Mouse (Mus musculus) left cerebral cortex, postnatal 25 days (tissue): ENCODE results near the gene Per1. TPM values are rescaled to one million over a fixed set of nuclear protein-coding genes. Genes with fewer than 3 reads are reported as not detected.

Experiments
- DNase-seq, 2 experiments: peaks; one replicate each; pipeline ENCODE4 v3.0.0; 2022; ENCODE audit warnings: low spot score in 2 of 2, mixed read lengths in 1 of 2
- intact Hi-C: fragments of 180-260 bp; cut with DNase I; formaldehyde crosslinking; loops from one replicate; pipeline ENCODE4 v1.15.1; 2025
- total RNA-seq, 2 experiments: library from RNA; stranded (reverse); gene quantifications; 2 replicates each; pipeline ENCODE4 v1.2.3; 2021

Gene Per1
- total RNA-seq, 2 experiments from 2014 or later = 98.9 to 108 TPM

GRCm38 (mm10) chr11:69063413-69064201 lies 31.4 kb upstream of the Per1 start:
- peak; percentile 37 to 78 for DNase-seq
- intact Hi-C loops = loop anchor here (1.0 to 5.0 kb wide), 3 partner anchors 22 to 174 kb away; partner anchors contain the start of genes 9130213A22Rik and Gucy2e

- intact Hi-C loops = loop anchor here (5.0 kb wide), 1 partner anchor 173 kb away; the partner anchor contains the start of gene Gucy2e
- no peak for DNase-seq
Observed at GRCm38 (mm10) chr11:69064259-69065133, 30.5 kb upstream of the Per1 start.

DNA sequence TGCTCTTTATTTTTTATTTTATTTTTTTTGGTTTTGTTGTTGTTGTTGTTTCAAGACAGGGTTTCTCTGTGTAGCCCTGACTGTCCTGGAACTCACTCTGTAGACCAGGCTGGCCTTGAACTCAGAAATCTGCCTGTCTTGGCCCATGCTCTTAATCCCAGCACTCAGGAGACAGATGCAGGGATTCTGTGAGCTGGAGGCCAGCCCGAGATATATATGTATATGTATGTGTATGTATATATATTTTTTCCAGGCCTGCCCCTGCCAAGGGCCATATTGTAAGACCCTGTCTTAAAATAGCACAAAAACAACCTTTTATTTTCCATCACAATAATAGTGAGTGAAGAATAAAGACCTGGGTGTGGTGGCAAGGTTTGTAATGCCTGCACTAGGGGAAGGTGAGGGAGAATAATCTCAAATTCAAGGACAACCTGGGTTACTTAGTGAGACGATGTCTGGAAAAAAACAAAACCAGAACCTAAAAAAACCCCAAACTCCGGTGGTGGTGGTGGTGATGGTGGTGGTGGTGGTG lies 29.6 kb upstream of the Per1 start:
- DNase-seq = no peak
- intact Hi-C loops = no loop called here

DNA sequence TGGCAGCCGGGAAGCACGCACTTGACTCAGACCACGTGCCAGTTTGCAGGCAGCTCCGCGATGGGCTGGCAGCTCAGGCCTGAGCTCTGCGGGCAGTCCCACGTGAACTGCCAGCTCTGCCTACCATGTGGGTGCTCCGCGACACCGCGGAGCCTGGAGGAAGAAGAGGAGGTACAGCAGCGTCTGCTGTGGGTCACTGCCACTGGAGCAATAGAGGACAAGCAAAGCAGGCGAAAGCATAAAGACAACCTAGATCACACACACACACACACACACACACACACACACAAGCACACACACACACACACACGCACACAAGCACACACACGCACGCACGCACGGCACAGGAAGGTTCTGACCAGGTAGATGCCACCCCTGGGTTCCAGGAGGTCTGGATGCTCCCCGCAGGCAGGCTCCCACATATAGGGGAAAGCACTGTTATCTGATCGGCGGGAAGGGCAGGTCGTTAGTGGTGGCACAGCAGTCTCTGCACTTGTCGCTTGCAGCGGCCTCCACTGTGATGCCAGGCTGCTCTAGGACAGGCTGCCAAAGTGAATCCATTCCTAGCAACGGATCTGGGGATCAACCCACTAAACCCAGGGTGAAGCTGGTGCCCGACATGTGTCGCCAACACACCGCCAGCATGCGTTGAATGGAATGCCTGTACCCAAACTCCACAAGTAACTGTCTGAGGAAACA lies 28.7 kb upstream of the Per1 start:
- intact Hi-C loops = loop anchor here (2.0 kb wide), 1 partner anchor 28 kb away; the partner anchor contains the start of gene Per1
- DNase-seq = peak; percentile 56 to 76

DNA sequence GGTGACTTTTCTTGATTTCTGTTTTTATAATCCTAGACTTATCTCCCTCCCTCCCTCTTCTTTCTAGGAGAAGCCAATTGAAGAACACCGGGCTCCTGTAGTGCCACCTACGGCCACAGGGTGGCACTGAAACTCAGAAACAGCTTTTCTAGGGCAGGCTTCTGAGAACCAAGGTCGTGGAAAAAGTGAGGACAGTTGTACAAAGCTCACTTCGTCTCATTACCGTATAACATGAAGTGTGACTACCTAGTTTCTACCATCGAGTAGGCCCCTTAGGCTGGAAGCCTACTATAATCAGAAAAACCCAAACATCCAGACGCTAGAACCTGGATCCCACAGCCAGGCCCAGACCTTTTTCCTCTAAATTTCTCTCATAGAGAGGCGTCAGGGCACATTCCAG lies 28.1 kb upstream of the Per1 start:
- intact Hi-C loops = loop anchor here (1.0 to 2.0 kb wide), 2 partner anchors 28 to 55 kb away; partner anchors contain the start of genes 9130213A22Rik and Per1
- peak; percentile 88 to 93 for DNase-seq

DNA sequence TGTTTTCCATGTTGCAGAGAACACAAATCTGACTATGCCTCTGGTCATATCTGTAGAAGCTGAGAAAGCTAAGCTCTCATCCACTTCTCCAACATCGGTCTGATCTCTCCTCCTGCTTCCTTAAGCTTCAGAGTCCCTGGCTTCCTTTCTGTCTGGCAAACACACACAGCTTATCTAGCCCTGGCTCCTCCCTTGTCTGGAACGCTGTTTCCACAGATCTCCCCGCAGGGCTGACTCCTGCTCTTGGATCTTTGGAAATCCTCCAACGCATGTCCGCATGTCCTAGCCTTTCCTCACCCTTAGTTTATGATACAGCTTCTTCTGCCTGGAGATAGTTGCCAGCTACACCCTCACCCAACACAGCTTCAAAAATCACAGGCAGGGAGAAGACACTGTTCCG lies 27.4 kb upstream of the Per1 start:
- DNase-seq = no peak
- intact Hi-C loops = loop anchor here (1.0 to 2.0 kb wide), 2 partner anchors 27 to 55 kb away; partner anchors contain the start of genes 9130213A22Rik and Per1

DNA sequence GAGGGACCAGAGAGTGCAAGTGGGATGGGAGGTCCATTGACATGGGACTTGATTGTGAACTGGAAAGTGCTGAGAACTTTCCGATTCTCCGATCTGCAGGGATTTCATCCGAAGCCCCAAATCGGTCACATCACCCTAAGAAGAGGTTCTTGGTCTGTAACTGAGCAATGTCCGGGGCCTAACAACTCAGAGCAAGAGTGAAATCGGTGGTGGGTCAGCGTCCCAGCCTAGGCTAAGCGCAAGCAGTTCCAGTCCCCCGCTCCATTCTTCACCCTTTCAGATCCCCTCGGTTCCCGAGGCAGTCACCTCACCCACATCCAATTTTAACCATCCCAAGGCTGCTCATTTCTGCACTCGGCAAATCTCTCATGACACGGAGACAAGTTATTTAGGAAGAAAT lies 24.9 kb upstream of the Per1 start:
- intact Hi-C loops = no loop called here

DNA sequence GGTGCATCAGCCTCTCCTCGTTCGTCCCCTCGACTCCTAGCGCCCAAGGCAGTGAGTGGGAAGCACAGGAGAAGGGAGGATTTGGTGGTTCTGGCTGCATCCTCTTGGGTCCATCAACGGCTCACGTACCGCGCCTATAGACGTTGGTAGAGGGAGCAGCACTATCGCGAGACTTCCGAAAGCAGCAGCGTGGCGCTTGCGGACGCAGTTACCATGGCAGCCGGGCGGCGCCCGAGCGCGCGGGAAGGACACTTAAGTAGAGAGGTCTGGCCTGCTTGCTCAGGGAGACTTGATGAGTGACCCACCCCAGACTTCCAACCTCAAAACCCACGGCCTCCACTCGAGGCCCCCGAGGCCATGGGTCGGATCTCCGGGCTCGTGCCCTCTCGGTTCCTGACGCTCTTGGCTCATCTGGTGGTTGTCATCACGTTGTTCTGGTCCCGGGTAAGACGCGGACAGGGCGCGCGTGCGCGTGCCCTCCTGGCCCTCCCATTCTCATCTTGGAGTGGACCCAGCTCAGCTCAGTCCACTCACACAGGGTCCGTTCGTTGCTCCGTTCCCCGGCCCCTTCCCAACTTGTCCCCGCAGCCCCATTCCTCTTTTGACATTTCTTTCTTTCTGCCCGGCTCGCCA lies 24.3 kb upstream of the Per1 start, which contains the start of gene Tmem107:
Tmem107 (plus strand) TSS at position 217 of the 633 bp plus-strand sequence.
- DNase-seq = peak; percentile 97 to 98
- intact Hi-C loops = no loop called here

More for the DNA sequence above, 24.9 kb upstream of the Per1 start:
- no peak for DNase-seq

GRCm38 (mm10) chr11:69071262-69071661 lies 23.8 kb upstream of the Per1 start:
- no peak for DNase-seq
- intact Hi-C loops = no loop called here

GRCm38 (mm10) chr11:69072234-69072633 lies 22.8 kb upstream of the Per1 start:
- intact Hi-C loops = no loop called here
- DNase-seq = no peak

DNA sequence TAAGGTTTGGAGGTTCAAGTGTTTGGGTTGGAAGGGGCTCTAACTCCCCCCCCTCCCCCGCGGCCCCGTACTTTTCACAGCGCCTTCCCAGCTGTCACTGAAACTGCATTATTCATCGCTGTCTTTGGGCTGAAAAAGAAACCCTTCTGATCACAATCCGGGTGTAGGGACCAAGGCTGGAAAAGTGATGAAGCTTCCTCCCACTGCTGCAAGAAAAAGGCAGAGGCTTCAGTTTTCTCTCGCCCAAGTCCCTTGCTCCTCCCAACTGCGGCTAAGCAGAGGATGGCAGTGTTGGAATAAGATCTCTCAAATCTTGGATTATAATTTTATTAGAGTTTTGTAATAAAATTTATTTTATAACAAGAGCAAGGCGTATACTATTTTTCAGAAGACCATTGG lies 22.4 kb upstream of the Per1 start:
- peak in 1 of 2 experiments; percentile 61 for DNase-seq
- intact Hi-C loops = no loop called here

DNA sequence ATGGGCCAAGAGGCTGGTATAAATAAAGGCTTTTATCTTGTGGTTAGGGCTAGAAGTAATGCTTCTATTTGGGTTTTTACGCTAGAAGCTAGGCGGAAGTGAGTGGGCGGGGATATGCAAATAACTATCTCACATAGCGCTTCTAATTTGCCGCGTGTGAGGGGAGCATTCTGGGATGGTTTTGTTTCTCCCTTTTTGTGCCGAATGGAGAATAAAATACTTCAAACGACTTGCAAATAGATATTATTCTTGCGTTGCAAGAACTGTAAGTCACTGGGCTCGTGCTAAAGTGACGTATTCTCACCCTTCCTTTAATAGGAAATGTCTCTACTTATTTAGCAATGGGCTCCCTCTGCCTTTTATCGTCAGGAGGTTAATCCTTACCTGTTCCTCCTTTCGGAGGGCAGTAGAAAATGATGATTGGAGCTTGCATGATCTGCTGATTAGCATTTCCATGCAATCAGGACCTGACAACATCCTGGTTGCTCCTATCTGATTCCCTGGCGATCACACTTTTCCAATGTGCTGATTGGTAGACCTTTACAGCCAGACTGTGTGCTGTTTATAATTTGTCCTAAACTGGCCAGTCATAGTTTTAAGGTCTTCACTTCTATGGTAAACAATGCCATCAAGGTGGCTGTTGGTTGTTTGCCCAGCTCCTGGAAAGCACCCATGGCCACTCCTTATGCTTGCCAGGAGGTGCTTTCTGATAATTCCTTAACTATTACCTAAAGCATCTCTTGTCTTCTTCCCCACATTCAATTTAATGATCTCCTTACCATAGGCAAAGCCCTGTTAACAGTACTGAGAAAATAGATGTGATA lies 21.7 kb upstream of the Per1 start:
- intact Hi-C loops = no loop called here
- DNase-seq = peak; percentile 87 to 96

- intact Hi-C loops = loop anchor here (1.0 kb wide), 1 partner anchor 12 kb away; no protein-coding TSS in a partner anchor
- peak in 1 of 2 experiments; percentile 65 for DNase-seq
Observed at GRCm38 (mm10) chr11:69073951-69074775, 20.9 kb upstream of the Per1 start.

- intact Hi-C loops = loop anchor here (1.0 kb wide), 1 partner anchor 12 kb away; no protein-coding TSS in a partner anchor
- DNase-seq = no peak
Observed at GRCm38 (mm10) chr11:69074776-69075069, 20.3 kb upstream of the Per1 start.

- intact Hi-C loops = no loop called here
- DNase-seq = no peak
Observed at GRCm38 (mm10) chr11:69075764-69076479, 19.1 kb upstream of the Per1 start.

- intact Hi-C loops = no loop called here
- DNase-seq = no peak
Observed at GRCm38 (mm10) chr11:69076572-69076971, 18.4 kb upstream of the Per1 start.

GRCm38 (mm10) chr11:69077316-69077715 lies 17.7 kb upstream of the Per1 start:
- DNase-seq = no peak
- intact Hi-C loops = no loop called here
